Mouse (Mus musculus) retina, postnatal 7 days (tissue): ENCODE results near the gene Ogdh.

Experiments
- DNase-seq: peaks from one replicate; pipeline ENCODE4 v3.0.0-alpha.2; 2012; ENCODE audit warnings: low read depth, low spot score

The Ogdh gene

DNA sequence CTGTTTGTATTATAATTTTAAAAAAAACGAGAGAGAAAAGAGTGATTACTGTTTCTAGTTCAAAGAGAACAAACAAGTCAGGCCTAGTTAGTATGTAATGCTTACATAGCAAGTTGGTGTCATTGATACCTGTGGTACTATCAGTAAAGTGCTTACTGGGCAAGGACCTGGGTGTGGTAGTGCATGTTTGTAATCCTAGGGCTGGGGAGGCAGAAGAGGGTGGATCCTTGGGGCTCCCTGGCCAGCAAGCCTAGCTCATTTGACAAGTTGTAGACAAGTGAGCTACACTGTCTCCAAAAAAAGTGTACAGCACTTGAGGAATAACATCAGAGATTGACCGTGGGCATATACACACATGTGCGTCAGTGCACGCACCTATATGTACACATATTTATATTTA lies 3.2 kb downstream of the Ogdh start:
- DNase-seq = no peak

DNA sequence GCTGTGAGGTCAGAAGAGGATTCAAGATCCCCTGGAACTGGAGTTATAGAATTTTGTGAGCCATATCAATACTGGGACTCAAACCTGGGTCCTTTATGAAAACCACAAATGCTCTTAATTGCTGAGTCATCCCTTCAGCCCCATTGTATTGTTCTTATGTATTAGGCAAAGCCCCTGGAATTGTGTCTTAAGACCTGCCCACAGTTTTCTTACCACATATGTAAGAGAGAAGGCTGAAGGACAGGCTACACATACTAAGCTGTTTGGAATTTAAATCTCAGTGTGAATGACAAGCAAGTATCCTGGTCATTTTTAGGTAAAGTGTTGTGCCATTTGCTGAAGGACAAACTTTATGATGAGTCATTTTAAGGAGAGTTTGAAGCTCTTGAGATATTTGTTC lies 4.6 kb downstream of the Ogdh start:
- DNase-seq = no peak

DNA sequence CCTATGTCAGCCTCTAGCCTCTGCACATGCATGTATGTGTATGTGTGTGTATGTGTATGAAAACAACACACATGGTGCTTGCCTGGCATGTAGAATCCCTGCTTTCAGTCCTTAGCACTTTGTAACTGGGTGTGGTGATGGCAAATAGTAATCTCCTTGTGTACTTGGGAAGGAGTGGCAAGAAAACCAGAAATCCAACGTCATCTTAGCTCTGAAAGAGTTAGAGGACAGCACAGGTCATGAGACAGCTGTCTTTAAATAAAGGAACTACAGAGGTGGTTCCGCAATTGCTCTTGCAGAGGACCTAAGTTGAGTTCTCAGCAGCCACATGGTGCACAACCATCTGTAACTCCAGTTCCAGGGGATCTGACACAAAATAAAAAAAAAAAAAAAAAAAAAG lies 8.0 kb downstream of the Ogdh start:
- no peak for DNase-seq

DNA sequence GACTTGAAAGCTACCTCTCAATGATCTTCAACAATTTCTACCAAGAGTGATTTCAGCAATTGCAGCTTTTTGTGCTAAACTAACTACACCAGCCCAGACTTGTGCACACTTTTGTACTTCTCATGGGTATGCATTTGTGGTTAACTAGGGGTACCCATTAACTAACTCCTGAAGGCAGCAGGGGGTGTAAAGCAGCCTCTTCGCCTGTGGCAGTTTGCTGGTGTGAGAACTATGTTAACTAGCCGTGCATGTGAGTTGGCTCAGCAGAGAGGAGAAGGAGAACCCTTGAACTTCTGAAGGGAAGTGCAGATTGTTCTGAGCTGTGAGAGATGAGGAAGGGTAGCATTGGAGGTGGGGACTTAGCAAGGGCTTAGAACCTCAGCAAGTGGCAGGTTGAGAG lies 11.4 kb downstream of the Ogdh start:
- no peak for DNase-seq

DNA sequence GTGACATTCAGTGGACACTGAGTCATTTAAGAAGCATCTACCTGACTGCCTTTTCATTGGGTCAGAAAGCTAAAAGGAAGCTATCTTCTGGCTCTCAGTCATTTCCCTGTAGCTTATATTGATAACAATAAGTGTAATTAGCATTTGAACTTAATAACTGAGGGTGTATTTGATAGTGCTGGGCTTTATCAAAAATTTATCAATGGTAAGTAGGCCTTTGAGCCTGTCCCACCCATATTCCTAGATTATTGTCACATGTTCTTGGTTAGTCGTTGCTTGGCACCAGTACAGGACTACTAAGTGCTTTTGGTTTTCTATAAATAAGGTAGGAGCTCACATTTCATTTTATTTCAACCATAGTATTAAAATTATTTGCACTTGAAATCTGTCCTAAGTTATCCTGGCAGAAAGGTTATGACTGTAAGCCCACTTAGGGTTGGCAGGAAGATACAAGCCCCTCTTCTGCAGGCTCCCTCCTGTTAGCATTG lies 14.6 kb downstream of the Ogdh start:
- DNase-seq = no peak

DNA sequence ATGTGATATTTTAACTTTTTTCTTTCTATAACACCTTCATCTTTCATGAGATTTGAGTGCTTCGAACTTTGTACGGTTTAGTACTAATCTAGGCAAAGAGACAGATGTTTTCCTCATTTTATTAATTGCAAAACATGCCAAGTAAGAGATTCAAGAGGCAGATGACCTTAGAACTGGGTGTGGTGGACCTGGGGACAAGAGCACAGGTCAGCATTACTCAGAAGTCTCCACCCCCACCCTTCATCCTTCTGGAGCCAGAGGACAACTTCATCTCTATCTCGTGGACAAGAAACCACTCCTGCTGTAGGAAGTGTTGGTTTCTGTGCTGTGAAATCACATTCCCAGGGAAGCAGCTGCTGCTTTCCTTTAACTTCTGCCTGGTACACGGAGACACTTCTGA lies 16.7 kb downstream of the Ogdh start:
- no peak for DNase-seq

DNA sequence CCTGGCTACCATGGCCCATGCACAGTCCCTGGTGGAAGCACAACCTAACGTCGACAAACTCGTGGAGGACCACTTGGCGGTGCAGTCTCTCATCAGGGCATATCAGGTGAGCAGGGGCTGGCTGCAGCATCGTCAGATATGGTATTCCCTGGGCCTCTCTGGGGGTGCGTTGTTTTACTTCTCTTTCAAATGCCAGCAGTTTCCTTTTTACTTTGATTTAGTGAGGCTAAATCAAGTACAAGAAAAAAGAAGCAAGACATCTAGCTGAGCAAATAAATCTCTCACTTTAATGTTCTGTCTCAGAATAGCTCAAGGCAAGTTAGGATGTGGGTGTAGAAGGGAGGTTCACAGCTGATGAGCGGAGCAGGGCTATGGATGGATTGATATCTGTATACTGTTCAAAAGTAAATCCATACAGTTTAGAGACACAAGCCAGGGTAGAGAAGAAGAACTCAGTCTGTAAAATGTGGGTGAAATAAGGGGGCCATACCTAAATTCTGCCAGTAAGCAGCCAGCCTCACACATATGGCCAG lies 22.5 kb downstream of the Ogdh start:
- no peak for DNase-seq

DNA sequence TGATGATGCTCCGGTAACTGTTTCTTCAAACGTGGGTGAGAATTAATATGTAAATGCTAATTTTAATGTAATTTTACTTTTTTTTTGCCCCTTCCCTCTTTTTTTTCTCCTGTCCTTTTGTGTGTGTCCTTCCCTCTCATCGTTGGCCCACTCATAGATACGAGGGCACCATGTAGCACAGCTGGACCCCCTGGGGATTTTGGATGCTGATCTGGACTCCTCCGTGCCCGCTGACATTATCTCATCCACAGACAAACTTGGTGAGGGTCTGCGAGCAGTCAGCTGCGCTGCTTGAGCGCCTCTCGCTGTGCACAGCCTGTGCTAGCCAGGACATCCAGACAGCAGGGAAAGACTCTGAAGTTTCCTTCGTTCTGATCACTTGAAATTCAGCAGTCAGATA lies 25.4 kb downstream of the Ogdh start:
- DNase-seq = no peak

DNA sequence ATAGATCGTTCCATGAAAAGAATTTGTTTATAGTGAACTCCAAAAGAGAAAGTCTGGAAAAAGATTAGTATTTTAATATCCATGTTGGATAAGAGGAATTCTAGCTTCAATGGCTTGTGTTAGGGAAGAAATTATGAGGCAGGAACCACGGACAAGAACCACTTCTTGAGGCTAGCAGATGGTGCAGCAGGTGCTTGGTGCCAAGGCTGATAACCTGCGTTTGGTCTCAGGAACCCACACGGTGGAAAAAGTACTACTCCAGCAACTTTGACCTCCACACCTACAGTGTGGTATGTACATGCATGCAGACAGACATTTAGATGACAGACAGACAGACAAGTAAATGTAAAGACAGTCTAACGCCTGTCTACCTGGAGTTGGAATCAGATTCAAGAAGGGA lies 27.1 kb downstream of the Ogdh start:
- no peak for DNase-seq

DNA sequence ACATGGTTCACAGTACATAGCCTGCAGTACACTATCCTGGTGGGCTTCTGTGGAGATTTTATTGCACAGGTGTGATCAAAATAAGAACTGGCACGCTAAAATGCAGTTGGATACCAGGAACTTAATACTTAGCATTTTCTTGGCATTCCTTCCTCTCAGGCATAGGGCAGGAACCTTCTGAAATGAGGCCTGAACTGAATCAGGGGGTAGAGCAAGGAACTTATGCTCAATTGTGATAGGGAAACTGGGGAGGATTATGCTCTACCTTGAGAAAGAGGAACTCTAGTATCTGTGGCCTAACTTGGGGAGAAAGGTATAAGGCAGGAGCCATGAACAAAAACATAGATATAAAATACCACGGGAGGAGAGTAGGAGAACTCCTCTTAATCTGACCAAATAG lies 27.9 kb downstream of the Ogdh start:
- no peak for DNase-seq

DNA sequence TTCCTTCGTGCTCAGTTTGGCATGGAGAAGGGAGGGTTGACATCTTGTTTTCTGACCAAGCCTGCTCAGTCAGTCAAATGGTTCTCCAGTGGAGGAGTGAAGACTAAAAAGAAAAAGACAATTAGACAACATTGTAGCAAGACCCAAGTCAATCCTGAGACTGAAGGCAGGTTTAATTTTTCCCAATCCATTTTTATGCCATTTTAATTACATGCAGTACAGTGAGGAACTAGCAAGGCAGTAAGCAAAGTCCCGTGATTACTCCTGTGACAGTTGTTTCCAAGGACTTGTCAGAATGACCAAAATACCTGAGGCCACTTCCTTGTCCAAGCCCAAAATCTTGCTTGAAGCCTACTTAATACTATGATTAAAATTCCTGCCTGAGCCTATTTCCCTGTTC lies 30.7 kb downstream of the Ogdh start:
- no peak for DNase-seq

DNA sequence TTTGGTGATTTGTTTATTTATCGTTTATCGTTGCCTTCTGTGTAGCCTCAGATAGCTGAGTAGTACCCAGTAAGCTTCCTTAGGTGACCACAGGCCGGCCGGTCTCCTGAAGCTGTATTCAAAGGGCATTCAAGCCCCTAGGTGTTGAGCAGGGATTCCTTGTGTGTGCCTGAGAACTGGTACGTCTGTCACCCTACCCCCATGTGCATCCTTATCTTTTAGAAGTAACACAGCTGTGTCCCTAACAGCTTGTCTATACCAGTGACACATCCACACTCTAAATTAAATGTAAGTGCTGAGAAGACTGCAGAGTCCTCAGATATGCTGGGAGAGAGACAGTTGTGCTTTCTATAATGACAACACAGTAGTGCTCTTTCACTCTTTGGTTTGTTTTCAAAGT lies 31.9 kb downstream of the Ogdh start:
- DNase-seq = no peak

DNA sequence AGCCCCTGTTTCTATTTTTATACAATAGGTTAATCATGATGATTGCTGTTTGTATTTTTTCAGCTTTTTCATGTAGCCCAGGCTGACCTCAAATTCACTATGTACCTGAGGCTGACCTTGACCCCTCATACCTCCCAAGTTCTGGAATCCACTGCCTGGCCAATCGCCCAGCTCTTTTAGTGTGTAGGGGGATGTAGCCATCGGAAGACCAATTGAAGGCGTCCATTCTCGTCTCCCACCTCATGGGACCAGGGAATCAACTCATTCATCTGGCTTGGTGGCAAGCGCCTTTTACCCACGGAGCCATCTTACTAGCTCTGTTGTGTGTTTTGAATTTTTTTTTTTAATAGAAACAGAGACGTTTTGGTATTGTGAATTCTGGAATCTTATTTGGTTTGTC lies 39.8 kb downstream of the Ogdh start:
- no peak for DNase-seq

DNA sequence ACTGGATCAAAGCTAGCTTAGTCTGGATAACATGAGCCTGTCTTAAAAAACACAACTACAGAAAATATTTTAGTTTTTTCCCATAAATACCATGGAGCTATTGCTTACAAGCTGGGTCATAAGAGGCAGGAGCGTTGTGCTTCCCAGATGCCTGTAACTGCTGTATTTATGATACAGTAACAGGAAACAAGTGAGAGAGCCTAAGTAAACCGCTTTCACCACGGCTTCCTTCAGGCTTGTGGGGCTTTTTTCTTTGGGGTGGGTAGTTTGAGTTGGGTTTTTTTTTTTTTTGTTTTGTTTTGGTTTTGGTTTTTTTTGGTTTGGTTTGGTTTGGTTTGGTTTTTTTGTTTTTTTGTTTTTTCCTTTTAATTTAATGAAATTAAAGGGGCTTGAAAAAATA lies 41.2 kb downstream of the Ogdh start:
- DNase-seq = no peak

DNA sequence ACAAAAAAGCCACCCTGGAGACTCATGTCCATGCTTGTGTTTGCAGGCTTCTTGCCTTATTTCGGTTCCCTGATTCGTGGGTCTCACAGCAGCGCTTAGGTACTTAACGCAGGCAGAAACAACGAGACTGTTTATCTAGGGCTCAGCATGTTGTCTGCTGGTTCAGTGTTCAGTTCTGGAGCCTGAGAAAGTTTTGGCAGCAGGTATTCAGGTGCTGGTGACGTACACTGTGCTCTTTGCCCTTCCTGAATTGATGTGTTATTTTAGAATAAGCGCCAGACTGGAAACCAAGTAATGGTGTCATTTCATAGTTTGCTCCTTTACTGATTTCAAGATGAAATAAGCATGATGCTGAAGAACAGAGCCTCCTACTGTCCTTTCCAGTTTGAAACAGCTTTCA lies 42.0 kb downstream of the Ogdh start:
- DNase-seq = no peak

DNA sequence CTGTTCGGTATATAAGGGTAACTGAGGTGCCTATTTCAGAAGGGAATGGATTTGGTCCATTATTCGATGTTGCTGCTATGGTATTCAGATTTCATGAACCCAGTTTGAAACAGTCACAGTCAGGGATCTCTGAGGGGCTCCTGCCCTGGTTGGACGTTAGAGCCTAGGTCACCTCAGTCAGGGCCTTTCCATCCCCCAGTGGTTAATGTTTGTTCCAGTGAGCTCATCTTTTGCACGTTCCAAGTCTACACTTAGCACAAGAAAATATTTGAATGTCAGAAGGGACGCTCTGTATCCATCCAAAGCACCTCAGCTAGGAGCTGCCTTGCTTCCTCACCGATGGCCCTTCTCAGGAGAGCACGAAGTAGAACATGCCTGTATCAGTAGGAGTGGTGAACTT lies 43.9 kb downstream of the Ogdh start:
- no peak for DNase-seq

DNA sequence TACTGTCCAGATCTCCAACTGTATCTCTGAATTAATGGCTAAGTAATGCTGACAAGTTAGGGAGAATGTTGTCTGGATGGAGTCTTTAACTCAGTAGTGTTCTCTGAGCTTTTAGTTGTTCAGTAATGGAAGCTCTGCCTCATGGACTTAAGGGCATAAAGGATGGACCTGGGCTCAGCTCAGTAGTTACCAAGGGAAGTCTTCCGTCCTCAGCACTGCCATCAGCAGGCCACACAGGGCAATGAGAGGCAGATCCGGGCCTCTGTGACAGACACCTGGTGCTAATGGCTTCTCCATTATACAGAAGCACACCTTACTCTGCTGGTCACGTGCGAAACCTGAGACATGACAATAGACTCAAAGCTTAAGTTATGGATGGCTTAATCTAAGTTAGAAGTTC lies 45.3 kb downstream of the Ogdh start:
- no peak for DNase-seq

DNA sequence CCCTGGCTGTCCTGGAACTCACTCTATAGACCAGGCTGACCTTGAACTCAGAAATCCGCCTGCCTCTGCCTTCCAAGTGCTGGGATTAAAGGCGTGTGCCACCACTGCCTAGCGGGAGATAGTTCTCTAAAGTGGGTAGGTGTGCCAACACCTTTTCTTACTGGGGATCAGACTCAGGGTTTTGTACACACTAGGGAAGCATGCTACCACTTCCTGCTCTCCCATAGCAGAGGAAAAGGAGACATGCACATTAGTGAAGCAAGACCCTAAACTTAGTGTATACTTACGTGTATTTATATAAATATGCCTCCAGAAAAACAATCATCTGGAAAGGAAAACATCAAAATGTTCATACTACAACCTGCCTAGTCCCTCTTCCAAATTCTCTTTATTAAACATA lies 54.5 kb downstream of the Ogdh start:
- no peak for DNase-seq

DNA sequence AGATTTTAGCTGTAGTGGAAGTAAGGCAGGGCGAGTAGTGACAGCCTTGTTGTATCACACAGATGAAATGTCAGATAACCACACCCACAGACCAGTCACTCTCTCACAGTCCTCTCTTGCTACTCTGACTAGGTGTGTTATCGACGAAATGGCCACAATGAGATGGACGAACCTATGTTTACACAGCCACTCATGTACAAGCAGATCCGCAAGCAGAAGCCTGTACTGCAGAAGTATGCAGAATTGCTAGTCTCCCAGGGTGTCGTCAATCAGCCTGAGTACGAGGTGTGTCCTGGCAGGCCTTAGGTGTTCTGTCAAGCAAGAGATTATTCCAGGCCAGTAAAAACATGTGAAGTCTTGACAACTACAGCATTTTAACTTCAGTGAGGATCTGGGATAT lies 55.5 kb downstream of the Ogdh start:
- no peak for DNase-seq

DNA sequence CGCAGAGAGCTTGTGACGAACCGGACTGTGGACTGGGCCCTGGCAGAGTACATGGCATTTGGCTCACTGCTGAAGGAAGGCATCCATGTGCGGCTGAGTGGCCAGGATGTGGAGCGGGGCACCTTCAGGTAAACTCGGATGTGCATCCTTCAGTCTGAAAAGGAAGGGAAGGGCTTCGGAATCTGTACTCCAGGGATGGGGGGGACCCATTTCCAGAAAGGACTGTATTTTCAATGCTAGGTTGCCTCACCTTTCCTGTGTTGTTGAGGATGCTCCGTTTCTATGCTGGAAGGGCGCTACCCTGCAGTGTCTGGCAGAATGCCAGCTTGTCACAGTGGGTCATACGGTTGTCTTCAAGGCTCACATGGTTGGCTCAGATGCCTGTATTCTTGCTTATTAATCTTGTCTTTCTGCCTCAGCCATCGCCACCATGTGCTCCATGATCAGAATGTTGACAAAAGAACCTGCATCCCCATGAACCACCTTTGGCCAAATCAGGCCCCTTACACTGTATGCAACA lies 57.3 kb downstream of the Ogdh start:
- no peak for DNase-seq

DNA sequence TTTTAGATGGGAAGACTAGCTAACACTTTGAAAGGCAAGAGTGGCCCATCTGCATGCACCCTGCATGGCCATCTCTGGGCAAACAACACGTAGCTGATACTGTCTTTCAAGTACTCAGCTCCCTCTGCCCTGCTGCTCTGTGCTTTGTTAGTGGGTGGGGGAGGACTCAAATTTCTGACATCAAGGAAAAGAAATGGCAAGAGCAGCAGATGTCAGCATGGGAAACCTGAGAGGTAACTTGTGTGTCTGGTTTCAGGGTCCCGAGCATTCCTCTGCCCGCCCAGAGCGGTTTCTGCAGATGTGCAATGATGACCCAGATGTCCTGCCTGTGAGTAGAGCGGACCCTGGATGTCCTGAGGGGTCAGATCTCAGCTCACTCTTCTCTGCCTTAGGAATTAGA lies 58.2 kb downstream of the Ogdh start:
- DNase-seq = no peak

DNA sequence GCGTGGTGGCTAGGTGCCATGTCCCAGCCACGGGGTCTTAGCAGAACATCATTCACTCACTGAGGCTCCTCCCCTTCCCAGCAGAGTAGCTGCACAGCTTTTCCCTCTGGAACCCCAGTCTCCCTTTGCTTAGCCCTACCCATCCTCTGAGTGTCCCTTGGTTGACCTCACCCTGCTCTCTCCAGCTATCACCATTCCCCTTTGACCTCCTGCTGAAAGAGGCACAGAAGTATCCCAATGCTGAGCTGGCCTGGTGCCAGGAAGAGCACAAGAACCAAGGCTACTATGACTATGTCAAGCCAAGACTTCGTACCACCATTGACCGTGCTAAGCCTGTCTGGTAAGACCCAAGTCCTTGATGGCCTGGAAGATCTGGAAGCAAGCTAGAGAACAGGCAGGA lies 63.7 kb downstream of the Ogdh start:
- no peak for DNase-seq

DNA sequence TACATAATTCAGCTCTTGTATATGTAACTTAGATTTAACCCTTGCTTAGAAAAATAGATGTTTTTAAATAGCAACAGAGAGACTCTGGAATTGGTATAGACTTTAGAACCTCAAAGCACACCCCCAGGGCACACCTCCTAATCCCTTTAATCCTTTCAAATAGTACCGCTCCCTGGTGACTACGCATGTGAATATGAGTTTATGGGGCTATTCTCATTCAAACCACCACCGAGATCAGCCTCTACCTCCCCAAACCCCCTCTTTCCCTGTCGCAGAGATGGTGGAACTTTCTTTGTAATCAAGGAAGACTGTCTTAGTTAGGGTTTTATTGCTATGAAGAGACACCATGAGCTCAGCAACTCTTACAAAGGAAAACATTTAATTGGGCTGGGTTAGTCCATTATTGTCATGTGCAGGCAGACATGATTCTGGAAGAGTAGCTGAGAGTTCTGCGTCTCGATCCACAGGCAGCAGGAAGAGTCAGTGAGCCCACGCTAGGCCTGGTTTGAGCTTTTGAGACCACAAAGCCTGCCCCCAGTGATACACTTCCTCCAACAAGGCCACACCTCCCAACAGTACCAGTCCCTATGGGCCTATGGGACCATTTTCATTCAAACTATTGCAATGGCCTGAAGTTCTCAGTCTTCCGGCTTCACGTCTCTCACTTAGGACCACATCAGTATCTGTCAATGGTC lies 73.3 kb downstream of the Ogdh start:
- no peak for DNase-seq

DNA sequence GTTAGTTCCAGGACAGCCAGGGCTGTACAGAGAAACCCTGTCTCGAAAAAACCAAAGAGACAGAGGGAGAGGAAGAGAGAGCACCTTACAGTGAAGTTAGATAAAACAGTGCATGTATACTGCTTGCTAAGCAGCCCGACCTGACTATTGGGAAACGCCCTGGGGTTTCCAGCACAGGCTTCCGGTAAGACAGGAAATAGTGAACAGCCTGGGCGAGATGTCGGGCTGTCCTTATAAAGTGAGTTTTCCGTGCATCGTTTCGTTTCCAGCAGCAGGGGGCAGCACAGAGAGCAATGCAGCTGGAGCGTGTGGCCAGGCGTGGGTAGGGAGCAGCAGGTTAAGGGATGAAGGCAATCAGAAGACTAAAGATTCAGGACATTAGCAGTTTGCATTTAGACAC lies 74.5 kb downstream of the Ogdh start:
- DNase-seq = peak; percentile 47
